Mouse (Mus musculus): Measurements from ENCODE around the gene Katnb1. TPM values are rescaled to one million over a fixed set of nuclear protein-coding genes. Genes with fewer than 3 reads are reported as not detected.

The Katnb1 gene
- polyA plus RNA-seq, 1 experiment from 2014 or later: 35.6 TPM

GRCm38 (mm10) chr8:95093574-95093973 is 12.6 kb downstream of the Katnb1 start:
- ATAC-seq (ENCODE audit: low FRiP score, low read depth): no peak
- no peak overlapping the region for H3K27ac ChIP-seq (replicated peaks)
- no peaks in the 10 kb centered on the region for H3K9me3 ChIP-seq
- no peak overlapping the region for H3K4me2 ChIP-seq (replicated peaks)
- no peak overlapping the region for H3K9ac ChIP-seq (replicated peaks)
- H3K4me1 ChIP-seq: no peaks in the 10 kb centered on the region
- no peaks in the 10 kb centered on the region for H3K27me3 ChIP-seq
- H3K4me3 ChIP-seq: no peak overlapping the region
- 94% methylated on average over 4 of the region's 4 CpGs for WGBS
- H3K36me3 ChIP-seq: peaks cover 90% of the 10 kb centered on the region

GRCm38 (mm10) chr8:95099009-95099408 is 18.0 kb downstream of the Katnb1 start:
- H3K9me3 ChIP-seq: no peaks in the 10 kb centered on the region
- H3K36me3 ChIP-seq: peaks cover 62% of the 10 kb centered on the region
- H3K27ac ChIP-seq (replicated peaks): no peak overlapping the region
- no peaks in the 10 kb centered on the region for H3K4me1 ChIP-seq
- H3K27me3 ChIP-seq: no peaks in the 10 kb centered on the region
- no peak overlapping the region for H3K9ac ChIP-seq (replicated peaks)
- peak; percentile 50; the same call in 1 of the 2 replicates for ATAC-seq (ENCODE audit: low FRiP score, low read depth)
- 25% methylated on average over 5 of the region's 5 CpGs for WGBS
- no peak overlapping the region for H3K4me3 ChIP-seq
- H3K4me2 ChIP-seq (replicated peaks): no peak overlapping the region

- Histone ChIP-seq H3K9me3 (no peaks in the 10 kb centered on the region), H3K36me3 (peaks cover 44% of the 10 kb centered on the region), H3K4me1 (no peaks in the 10 kb centered on the region), H3K27me3 (no peaks in the 10 kb centered on the region), H3K27ac (replicated peaks) (no peak overlapping the region), H3K9ac (replicated peaks) (no peak overlapping the region), H3K4me3 (no peak overlapping the region), H3K4me2 (replicated peaks) (no peak overlapping the region)
- 73% methylated on average over 4 of the region's 4 CpGs for WGBS
- no peak for ATAC-seq (ENCODE audit: low FRiP score, low read depth)
Observed at GRCm38 (mm10) chr8:95101972-95102371, 21.0 kb downstream of the Katnb1 start.

- H3K9ac ChIP-seq (replicated peaks): no peak overlapping the region
- 91% methylated on average over 13 of the region's 13 CpGs for WGBS
- ATAC-seq (ENCODE audit: low FRiP score, low read depth): no peak
- H3K27ac ChIP-seq (replicated peaks): no peak overlapping the region
- no peaks in the 10 kb centered on the region for H3K4me1 ChIP-seq
- no peaks in the 10 kb centered on the region for H3K9me3 ChIP-seq
- H3K4me2 ChIP-seq (replicated peaks): no peak overlapping the region
- 0 out of 2 replicates have a peak, but pooled peaks cover 6% of the 10 kb centered on the region for H3K36me3 ChIP-seq
- no peak overlapping the region for H3K4me3 ChIP-seq
- 0 out of 2 replicates have a peak, but pooled peaks cover 7% of the 10 kb centered on the region for H3K27me3 ChIP-seq
Observed at GRCm38 (mm10) chr8:95107306-95107705, 26.3 kb downstream of the Katnb1 start.

- H3K36me3 ChIP-seq: no peaks in the 10 kb centered on the region
- H3K9me3 ChIP-seq: no peaks in the 10 kb centered on the region
- ATAC-seq (ENCODE audit: low FRiP score, low read depth): no peak
Observed at GRCm38 (mm10) chr8:95112594-95112993, 31.6 kb downstream of the Katnb1 start.

GRCm38 (mm10) chr8:95113108-95113507 is 32.1 kb downstream of the Katnb1 start:
- ATAC-seq (ENCODE audit: low FRiP score, low read depth): no peak
- H3K4me1 ChIP-seq: no peaks in the 10 kb centered on the region
- no peak overlapping the region for H3K27ac ChIP-seq (replicated peaks)
- no peaks in the 10 kb centered on the region for H3K9me3 ChIP-seq
- no peak overlapping the region for H3K9ac ChIP-seq (replicated peaks)
- 0 out of 2 replicates have a peak, but pooled peaks cover 7% of the 10 kb centered on the region for H3K27me3 ChIP-seq
- 66% methylated on average over 4 of the region's 4 CpGs for WGBS
- H3K4me3 ChIP-seq: no peak overlapping the region
- no peak overlapping the region for H3K4me2 ChIP-seq (replicated peaks)
- H3K36me3 ChIP-seq: no peaks in the 10 kb centered on the region

More at GRCm38 (mm10) chr8:95112594-95112993, 31.6 kb downstream of the Katnb1 start:
- no peak overlapping the region for H3K9ac ChIP-seq (replicated peaks)
- 0 out of 2 replicates have a peak, but pooled peaks cover 7% of the 10 kb centered on the region for H3K27me3 ChIP-seq
- no peak overlapping the region for H3K4me2 ChIP-seq (replicated peaks)
- H3K27ac ChIP-seq (replicated peaks): no peak overlapping the region
- no peaks in the 10 kb centered on the region for H3K4me1 ChIP-seq
- H3K4me3 ChIP-seq: no peak overlapping the region
- 91% methylated on average over 3 of the region's 3 CpGs for WGBS

- WGBS: 70% methylated on average over 3 of the region's 3 CpGs
- H3K27ac ChIP-seq (replicated peaks): no peak overlapping the region
- 0 out of 2 replicates have a peak, but pooled peaks cover 7% of the 10 kb centered on the region for H3K27me3 ChIP-seq
- H3K4me1 ChIP-seq: no peaks in the 10 kb centered on the region
- H3K9me3 ChIP-seq: no peaks in the 10 kb centered on the region
- H3K4me3 ChIP-seq: no peak overlapping the region
- no peak overlapping the region for H3K9ac ChIP-seq (replicated peaks)
- no peak overlapping the region for H3K4me2 ChIP-seq (replicated peaks)
- no peaks in the 10 kb centered on the region for H3K36me3 ChIP-seq
- peak; percentile 41 for ATAC-seq (ENCODE audit: low FRiP score, low read depth)
Observed at GRCm38 (mm10) chr8:95113750-95114149, 32.8 kb downstream of the Katnb1 start.

- no peaks in the 10 kb centered on the region for H3K9me3 ChIP-seq
- WGBS: 91% methylated on average over 5 of the region's 5 CpGs
- ATAC-seq (ENCODE audit: low FRiP score, low read depth): no peak
Observed at GRCm38 (mm10) chr8:95123455-95123854, 42.5 kb downstream of the Katnb1 start.

GRCm38 (mm10) chr8:95126497-95126896 is 45.5 kb downstream of the Katnb1 start:
- 88% methylated on average over 11 of the region's 11 CpGs for WGBS
- Histone ChIP-seq H3K9ac (replicated peaks) (no peak overlapping the region), H3K36me3 (no peaks in the 10 kb centered on the region), H3K4me2 (replicated peaks) (no peak overlapping the region), H3K27me3 (peaks cover 3% of the 10 kb centered on the region; the same call in 1 of the 2 replicates), H3K4me3 (no peak overlapping the region), H3K9me3 (no peaks in the 10 kb centered on the region), H3K27ac (replicated peaks) (no peak overlapping the region), H3K4me1 (no peaks in the 10 kb centered on the region; the same call in 1 of the 2 replicates)
- no peak for ATAC-seq (ENCODE audit: low FRiP score, low read depth)

More at GRCm38 (mm10) chr8:95123455-95123854, 42.5 kb downstream of the Katnb1 start:
- Histone ChIP-seq H3K9ac (replicated peaks) (no peak overlapping the region), H3K4me1 (no peaks in the 10 kb centered on the region; the same call in 1 of the 2 replicates), H3K27ac (replicated peaks) (no peak overlapping the region), H3K27me3 (no peaks in the 10 kb centered on the region; the same call in 1 of the 2 replicates), H3K36me3 (no peaks in the 10 kb centered on the region), H3K4me3 (no peak overlapping the region), H3K4me2 (replicated peaks) (no peak overlapping the region)

- H3K4me2 ChIP-seq (replicated peaks): no peak overlapping the region
- H3K36me3 ChIP-seq: no peaks in the 10 kb centered on the region
- no peaks in the 10 kb centered on the region; the same call in 1 of the 2 replicates for H3K4me1 ChIP-seq
- no peak for ATAC-seq (ENCODE audit: low FRiP score, low read depth)
- no peak overlapping the region for H3K9ac ChIP-seq (replicated peaks)
- peaks cover 3% of the 10 kb centered on the region; the same call in 1 of the 2 replicates for H3K27me3 ChIP-seq
- no peaks in the 10 kb centered on the region for H3K9me3 ChIP-seq
- 66% methylated on average over 9 of the region's 9 CpGs for WGBS
- no peak overlapping the region for H3K27ac ChIP-seq (replicated peaks)
- H3K4me3 ChIP-seq: no peak overlapping the region
Observed at GRCm38 (mm10) chr8:95127658-95128057, 46.7 kb downstream of the Katnb1 start.

- no peak overlapping the region for H3K4me3 ChIP-seq
- no peak overlapping the region for H3K27ac ChIP-seq (replicated peaks)
- no peaks in the 10 kb centered on the region for H3K9me3 ChIP-seq
- H3K4me2 ChIP-seq (replicated peaks): no peak overlapping the region
- ATAC-seq (ENCODE audit: low FRiP score, low read depth): no peak
- peaks cover 3% of the 10 kb centered on the region; the same call in 1 of the 2 replicates for H3K27me3 ChIP-seq
- H3K9ac ChIP-seq (replicated peaks): no peak overlapping the region
- no peaks in the 10 kb centered on the region for H3K36me3 ChIP-seq
- H3K4me1 ChIP-seq: no peaks in the 10 kb centered on the region; the same call in 1 of the 2 replicates
- 88% methylated on average over 11 of the region's 11 CpGs for WGBS
Observed at GRCm38 (mm10) chr8:95128750-95129260, 47.8 kb downstream of the Katnb1 start.

- no peaks in the 10 kb centered on the region for H3K36me3 ChIP-seq
- no peak overlapping the region for H3K9ac ChIP-seq (replicated peaks)
- no peaks in the 10 kb centered on the region for H3K9me3 ChIP-seq
- H3K4me2 ChIP-seq (replicated peaks): no peak overlapping the region
- H3K4me3 ChIP-seq: no peak overlapping the region
- no peaks in the 10 kb centered on the region; the same call in 1 of the 2 replicates for H3K4me1 ChIP-seq
- no peak overlapping the region for H3K27ac ChIP-seq (replicated peaks)
- H3K27me3 ChIP-seq: peaks cover 5% of the 10 kb centered on the region
- ATAC-seq (ENCODE audit: low FRiP score, low read depth): no peak
- 67% methylated on average over 15 of the region's 15 CpGs for WGBS
Observed at GRCm38 (mm10) chr8:95130966-95131537, 50.1 kb downstream of the Katnb1 start.
